Mouse (Mus musculus): ENCODE measurements around the gene Slc38a1. TPM values are rescaled to one million over a fixed set of nuclear protein-coding genes. Genes with fewer than 3 reads are reported as not detected.
A peak's percentile ranks its signal among the peaks of the same experiment; 100 is the strongest.

Slc38a1 gene
- polyA plus RNA-seq, 1 experiment = 141 TPM

GRCm38 (mm10) chr15:96640291-96640985, 2.3 kb downstream of the Slc38a1 start:
- peak; percentile 55 to 62 for DNase-seq
- no peak for TF ChIP-seq CTCF (IDR thresholded peaks at IDR 0.05; ENCODE audit: borderline replicate concordance, insufficient read depth, low read depth, low read length)
- TF ChIP-seq POLR2A (IDR thresholded peaks at IDR 0.05; ENCODE audit: borderline replicate concordance, insufficient read depth, low read length) = no peak
- Histone ChIP-seq H3K27ac (ENCODE audit: insufficient read depth, low read length) (peak overlapping the region; percentile 39; the same call in 1 of the 2 replicates), H3K4me1 (ENCODE audit: control insufficient read depth, insufficient read depth, low read length) (no peaks in the 10 kb centered on the region; the same call in none of the 2 replicates), H3K27me3 (ENCODE audit: control insufficient read depth, insufficient read depth, low read length) (no peaks in the 10 kb centered on the region), H3K4me3 (replicated peaks; ENCODE audit: insufficient read depth, low read depth, low read length) (peak overlapping the region; percentile 84)
- 3% methylated on average over 16 of the region's 16 CpGs for WGBS

- peak overlapping the region; percentile 84 for H3K4me3 ChIP-seq (replicated peaks; ENCODE audit: insufficient read depth, low read depth, low read length)
- DNase-seq = peak in 1 of 2 experiments; percentile 43
- H3K27ac ChIP-seq (ENCODE audit: insufficient read depth, low read length) = no peak overlapping the region
- TF ChIP-seq POLR2A (IDR thresholded peaks at IDR 0.05; ENCODE audit: borderline replicate concordance, insufficient read depth, low read length) = no peak
- no peak for TF ChIP-seq CTCF (IDR thresholded peaks at IDR 0.05; ENCODE audit: borderline replicate concordance, insufficient read depth, low read depth, low read length)
- no peaks in the 10 kb centered on the region for H3K27me3 ChIP-seq (ENCODE audit: control insufficient read depth, insufficient read depth, low read length)
- 13% methylated on average over 8 of the region's 8 CpGs for WGBS
- H3K4me1 ChIP-seq (ENCODE audit: control insufficient read depth, insufficient read depth, low read length) = no peaks in the 10 kb centered on the region; the same call in none of the 2 replicates
Measured at GRCm38 (mm10) chr15:96639630-96640029, 3.1 kb downstream of the Slc38a1 start.

- no peak for TF ChIP-seq POLR2A (IDR thresholded peaks at IDR 0.05; ENCODE audit: borderline replicate concordance, insufficient read depth, low read length)
- TF ChIP-seq CTCF (IDR thresholded peaks at IDR 0.05; ENCODE audit: borderline replicate concordance, insufficient read depth, low read depth, low read length) = no peak
- H3K4me3 ChIP-seq (replicated peaks; ENCODE audit: insufficient read depth, low read depth, low read length) = no peak overlapping the region
- H3K4me1 ChIP-seq (ENCODE audit: control insufficient read depth, insufficient read depth, low read length) = no peaks in the 10 kb centered on the region; the same call in none of the 2 replicates
- H3K27ac ChIP-seq (ENCODE audit: insufficient read depth, low read length) = no peak overlapping the region
- peak in 1 of 2 experiments; percentile 49 for DNase-seq
- 17% methylated on average over 2 of the region's 2 CpGs for WGBS
- H3K27me3 ChIP-seq (ENCODE audit: control insufficient read depth, insufficient read depth, low read length) = no peaks in the 10 kb centered on the region
Measured at GRCm38 (mm10) chr15:96638656-96639055, 4.1 kb downstream of the Slc38a1 start.

GRCm38 (mm10) chr15:96638173-96638572, 4.5 kb downstream of the Slc38a1 start:
- H3K4me3 ChIP-seq (replicated peaks; ENCODE audit: insufficient read depth, low read depth, low read length) = peak overlapping the region; percentile 24
- no peaks in the 10 kb centered on the region for H3K27me3 ChIP-seq (ENCODE audit: control insufficient read depth, insufficient read depth, low read length)
- TF ChIP-seq CTCF (IDR thresholded peaks at IDR 0.05; ENCODE audit: borderline replicate concordance, insufficient read depth, low read depth, low read length) = no peak
- peak in 1 of 2 experiments; percentile 31 for DNase-seq
- H3K4me1 ChIP-seq (ENCODE audit: control insufficient read depth, insufficient read depth, low read length) = no peaks in the 10 kb centered on the region; the same call in none of the 2 replicates
- H3K27ac ChIP-seq (ENCODE audit: insufficient read depth, low read length) = no peak overlapping the region
- WGBS = 49% methylated on average over 10 of the region's 10 CpGs

- no peak overlapping the region for H3K27ac ChIP-seq (ENCODE audit: insufficient read depth, low read length)
- peaks cover 6% of the 10 kb centered on the region for H3K4me1 ChIP-seq (ENCODE audit: control insufficient read depth, insufficient read depth, low read length)
- no peaks in the 10 kb centered on the region for H3K27me3 ChIP-seq (ENCODE audit: control insufficient read depth, insufficient read depth, low read length)
- no peak overlapping the region for H3K4me3 ChIP-seq (replicated peaks; ENCODE audit: insufficient read depth, low read depth, low read length)
- DNase-seq = no peak
- 91% methylated on average over 19 of the region's 19 CpGs for whole genome bisulfite sequencing
- no peak for TF ChIP-seq CTCF (IDR thresholded peaks at IDR 0.05; ENCODE audit: borderline replicate concordance, insufficient read depth, low read depth, low read length)
- TF ChIP-seq POLR2A (IDR thresholded peaks at IDR 0.05; ENCODE audit: borderline replicate concordance, insufficient read depth, low read length) = no peak
Measured at GRCm38 (mm10) chr15:96634670-96635405, 7.9 kb downstream of the Slc38a1 start.

GRCm38 (mm10) chr15:96632201-96632600, 10.5 kb downstream of the Slc38a1 start:
- no peak for TF ChIP-seq POLR2A (IDR thresholded peaks at IDR 0.05; ENCODE audit: borderline replicate concordance, insufficient read depth, low read length)
- no peak for TF ChIP-seq CTCF (IDR thresholded peaks at IDR 0.05; ENCODE audit: borderline replicate concordance, insufficient read depth, low read depth, low read length)
- no peak for DNase-seq
- Histone ChIP-seq H3K27ac (ENCODE audit: insufficient read depth, low read length) (no peak overlapping the region), H3K4me1 (ENCODE audit: control insufficient read depth, insufficient read depth, low read length) (peaks cover 6% of the 10 kb centered on the region), H3K4me3 (replicated peaks; ENCODE audit: insufficient read depth, low read depth, low read length) (no peak overlapping the region), H3K27me3 (ENCODE audit: control insufficient read depth, insufficient read depth, low read length) (no peaks in the 10 kb centered on the region)
- WGBS = 97% methylated on average over 5 of the region's 5 CpGs

- WGBS = 50% methylated on average over 13 of the region's 13 CpGs
- Histone ChIP-seq H3K27ac (ENCODE audit: insufficient read depth, low read length) (no peak overlapping the region), H3K27me3 (ENCODE audit: control insufficient read depth, insufficient read depth, low read length) (no peaks in the 10 kb centered on the region), H3K4me3 (replicated peaks; ENCODE audit: insufficient read depth, low read depth, low read length) (no peak overlapping the region), H3K4me1 (ENCODE audit: control insufficient read depth, insufficient read depth, low read length) (peaks cover 6% of the 10 kb centered on the region)
- no peak for DNase-seq
- TF ChIP-seq POLR2A (IDR thresholded peaks at IDR 0.05; ENCODE audit: borderline replicate concordance, insufficient read depth, low read length) = no peak
- no peak for TF ChIP-seq CTCF (IDR thresholded peaks at IDR 0.05; ENCODE audit: borderline replicate concordance, insufficient read depth, low read depth, low read length)
Measured at GRCm38 (mm10) chr15:96631107-96631718, 11.5 kb downstream of the Slc38a1 start.

Measured in cerebellum, adult 2 months (tissue).